Mouse (Mus musculus) forebrain, embryonic 15.5 days (tissue): ENCODE measurements at regions not wholly inside any gene's neighbourhood (a gene's known extent, or its start where the extent isn't known, plus 50 kb on each side); places are given as distances from the start of the nearest gene placed in this dataset.

Experiments
- ATAC-seq: fragments of 200-750 bp; cut with Nextera tagmentation; replicated peaks from 2 replicates; pipeline ENCODE4 v1.8.0; 2017; ENCODE audit warnings: mild to moderate bottlenecking, moderate TSS enrichment, moderate library complexity
- H3K27ac ChIP-seq: fragments of 300-500 bp; sonication (generic); replicated peaks from 2 replicates; pipeline ENCODE4 v1.5.1; 2015; ENCODE audit warnings: mild to moderate bottlenecking, inconsistent platforms
- H3K27me3 ChIP-seq: fragments of 300-500 bp; sonication (generic); 2 replicates; pipeline ENCODE4 v1.6.1; 2015; ENCODE audit warnings: inconsistent platforms
- H3K36me3 ChIP-seq: fragments of 300-500 bp; sonication (generic); 2 replicates; pipeline ENCODE4 v1.6.1; 2015; ENCODE audit warnings: mild to moderate bottlenecking, inconsistent platforms
- H3K4me1 ChIP-seq: fragments of 300-500 bp; sonication (generic); 2 replicates; pipeline ENCODE4 v1.6.1; 2015; ENCODE audit warnings: inconsistent platforms
- H3K4me2 ChIP-seq: fragments of 300-500 bp; sonication (generic); replicated peaks from 2 replicates; pipeline ENCODE4 v1.6.1; 2015; ENCODE audit warnings: mild to moderate bottlenecking, inconsistent platforms
- H3K4me3 ChIP-seq: fragments of 300-500 bp; sonication (generic); 2 replicates; pipeline ENCODE4 v1.5.1; 2015; ENCODE audit warnings: mild to moderate bottlenecking, inconsistent platforms
- H3K9ac ChIP-seq: fragments of 300-500 bp; sonication (generic); replicated peaks from 2 replicates; pipeline ENCODE4 v1.6.1; 2015; ENCODE audit warnings: mild to moderate bottlenecking, inconsistent platforms
- H3K9me3 ChIP-seq: fragments of 300-500 bp; sonication (generic); 2 replicates; pipeline ENCODE4 v1.6.1; 2016; ENCODE audit warnings: inconsistent platforms
- WGBS: fragments of 180-500 bp; shearing (Covaris S2); methylation state at CpG from one replicate; pipeline ENCODE4 v1.1.7; 2015; ENCODE audit warnings: mixed read lengths; 5-methylcytosine and 5-hydroxymethylcytosine counted together

GRCm38 (mm10) chr13:102319453-102319852 lies 373.9 kb upstream of the Cd180 start:
- ATAC-seq, result no peak
- H3K4me2 ChIP-seq, result no peak overlapping the region

DNA sequence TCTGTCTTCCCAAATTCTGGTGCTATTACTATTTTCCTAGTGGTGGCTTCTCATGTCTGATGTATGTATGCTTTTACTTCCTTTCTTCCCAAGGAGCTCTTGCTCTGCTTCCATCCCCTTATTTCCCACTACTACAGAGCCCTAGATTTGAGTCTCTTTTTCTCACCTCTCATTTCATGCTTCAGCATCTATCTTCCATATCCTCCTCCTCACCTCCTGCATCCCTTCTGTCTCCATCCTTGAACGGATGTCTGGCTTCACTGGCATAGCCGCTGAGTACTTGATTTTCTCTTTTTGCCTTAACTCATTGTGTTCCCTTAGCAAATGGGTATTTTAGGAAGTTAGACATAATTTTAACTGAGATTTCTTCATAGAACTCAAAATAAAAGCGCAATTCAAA lies 369.5 kb upstream of the Cd180 start:
- Histone ChIP-seq H3K27me3 (no peaks in the 10 kb centered on the region), H3K9me3 (no peaks in the 10 kb centered on the region), H3K27ac (no peak overlapping the region), H3K4me1 (no peaks in the 10 kb centered on the region), H3K4me3 (no peak overlapping the region), H3K4me2 (no peak overlapping the region), H3K9ac (no peak overlapping the region), H3K36me3 (no peaks in the 10 kb centered on the region)
- 94% methylated on average over 3 of the region's 3 CpGs for WGBS
- ATAC-seq, result no peak

More at GRCm38 (mm10) chr13:102319453-102319852, 373.9 kb upstream of the Cd180 start:
- Histone ChIP-seq H3K36me3 (no peaks in the 10 kb centered on the region), H3K9me3 (no peaks in the 10 kb centered on the region), H3K27me3 (no peaks in the 10 kb centered on the region), H3K4me3 (no peak overlapping the region), H3K27ac (no peak overlapping the region), H3K9ac (no peak overlapping the region), H3K4me1 (no peaks in the 10 kb centered on the region)
- whole genome bisulfite sequencing, result 85% methylated on average over 2 of the region's 2 CpGs

- H3K4me2 ChIP-seq, result no peak overlapping the region
- ATAC-seq, result no peak
- H3K9ac ChIP-seq, result no peak overlapping the region
- no peaks in the 10 kb centered on the region for H3K4me1 ChIP-seq
- H3K27me3 ChIP-seq, result no peaks in the 10 kb centered on the region
- 84% methylated on average over 2 of the region's 2 CpGs for WGBS
- no peak overlapping the region for H3K4me3 ChIP-seq
- no peak overlapping the region for H3K27ac ChIP-seq
- no peaks in the 10 kb centered on the region for H3K36me3 ChIP-seq
- no peaks in the 10 kb centered on the region for H3K9me3 ChIP-seq
These were observed 367.4 kb upstream of the Cd180 start for GRCm38 (mm10) chr13:102326003-102326402.

GRCm38 (mm10) chr13:102326544-102326943 lies 366.8 kb upstream of the Cd180 start:
- Histone ChIP-seq H3K9me3 (no peaks in the 10 kb centered on the region), H3K4me1 (no peaks in the 10 kb centered on the region), H3K9ac (no peak overlapping the region), H3K4me2 (no peak overlapping the region), H3K27me3 (no peaks in the 10 kb centered on the region), H3K36me3 (no peaks in the 10 kb centered on the region), H3K27ac (no peak overlapping the region), H3K4me3 (no peak overlapping the region)
- ATAC-seq, result no peak
- WGBS, result 71% methylated on average over 2 of the region's 2 CpGs

GRCm38 (mm10) chr13:102333667-102334066 lies 359.7 kb upstream of the Cd180 start:
- WGBS, result 50% methylated on average over 1 of the region's 1 CpGs
- no peaks in the 10 kb centered on the region for H3K9me3 ChIP-seq
- H3K4me3 ChIP-seq, result no peak overlapping the region
- H3K4me2 ChIP-seq, result no peak overlapping the region
- no peaks in the 10 kb centered on the region for H3K36me3 ChIP-seq
- no peak; the same call in 1 of the 2 replicates for ATAC-seq
- H3K9ac ChIP-seq, result no peak overlapping the region
- H3K27ac ChIP-seq, result no peak overlapping the region
- H3K4me1 ChIP-seq, result peaks cover 12% of the 10 kb centered on the region
- H3K27me3 ChIP-seq, result no peaks in the 10 kb centered on the region

- ATAC-seq, result peak; percentile 75
- Histone ChIP-seq H3K36me3 (no peaks in the 10 kb centered on the region), H3K4me2 (peak overlapping the region; percentile 35), H3K4me3 (no peak overlapping the region), H3K9ac (no peak overlapping the region), H3K4me1 (peaks cover 12% of the 10 kb centered on the region), H3K27me3 (no peaks in the 10 kb centered on the region), H3K9me3 (no peaks in the 10 kb centered on the region), H3K27ac (peak overlapping the region; percentile 51; the same call in 1 of the 2 replicates)
- 41% methylated on average over 13 of the region's 13 CpGs for WGBS
These were observed 359.2 kb upstream of the Cd180 start for GRCm38 (mm10) chr13:102334131-102334534.

DNA sequence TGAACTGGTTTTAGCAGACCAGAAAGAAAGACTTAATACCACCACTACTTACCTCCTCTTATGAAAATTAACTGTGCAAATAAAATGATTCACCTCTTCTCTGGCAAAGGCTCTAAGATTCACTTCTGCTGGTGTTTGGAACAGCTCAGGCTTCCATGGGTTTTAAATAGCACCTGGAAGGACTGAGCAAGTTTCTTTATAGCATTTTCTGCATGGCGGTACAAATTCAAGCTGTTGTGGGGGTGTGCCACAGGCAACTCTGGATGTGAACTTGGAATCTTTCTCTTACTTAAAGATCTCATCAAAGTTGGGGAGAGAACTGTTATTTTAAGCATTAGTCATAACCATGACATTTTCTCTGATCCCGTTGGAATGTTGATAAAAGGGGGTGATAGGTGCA lies 350.1 kb upstream of the Cd180 start:
- no peaks in the 10 kb centered on the region for H3K9me3 ChIP-seq
- H3K4me3 ChIP-seq, result no peak overlapping the region
- H3K9ac ChIP-seq, result no peak overlapping the region
- no peaks in the 10 kb centered on the region for H3K36me3 ChIP-seq
- H3K27ac ChIP-seq, result no peak overlapping the region
- H3K4me1 ChIP-seq, result peaks cover 3% of the 10 kb centered on the region; the same call in 1 of the 2 replicates
- no peak overlapping the region for H3K4me2 ChIP-seq
- no peaks in the 10 kb centered on the region for H3K27me3 ChIP-seq
- 93% methylated on average over 2 of the region's 2 CpGs for WGBS
- no peak for ATAC-seq

- peak; percentile 73 for ATAC-seq
- Histone ChIP-seq H3K4me3 (no peak overlapping the region), H3K36me3 (no peaks in the 10 kb centered on the region), H3K9ac (no peak overlapping the region), H3K4me1 (peaks cover 3% of the 10 kb centered on the region; the same call in 1 of the 2 replicates), H3K4me2 (no peak overlapping the region), H3K9me3 (no peaks in the 10 kb centered on the region), H3K27me3 (no peaks in the 10 kb centered on the region), H3K27ac (peak overlapping the region; percentile 38)
- 40% methylated on average over 5 of the region's 5 CpGs for WGBS
These were observed 348.6 kb upstream of the Cd180 start for GRCm38 (mm10) chr13:102344606-102345269.

DNA sequence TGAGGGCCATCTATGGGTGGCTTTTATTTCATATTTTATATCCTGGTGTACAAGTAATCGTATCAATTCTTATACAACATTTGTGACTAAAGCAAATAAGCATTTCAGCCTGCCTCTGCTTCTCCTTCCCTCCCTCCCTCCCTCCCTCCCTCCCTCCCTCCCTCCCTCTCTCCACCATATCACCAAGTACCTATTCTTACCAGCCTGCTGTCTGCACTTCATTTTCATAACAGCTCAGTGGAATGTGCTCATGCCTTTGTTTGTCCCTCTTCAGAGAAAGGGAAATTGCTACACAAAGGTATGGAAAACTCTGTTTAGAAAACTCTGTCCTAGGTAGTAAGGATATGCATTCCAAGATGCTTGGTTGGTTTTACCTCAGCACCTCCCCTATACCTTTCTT lies 343.9 kb upstream of the Cd180 start:
- no peak for ATAC-seq
- Histone ChIP-seq H3K9ac (no peak overlapping the region), H3K4me1 (peaks cover 2% of the 10 kb centered on the region; the same call in 1 of the 2 replicates), H3K4me3 (no peak overlapping the region), H3K27me3 (no peaks in the 10 kb centered on the region), H3K36me3 (no peaks in the 10 kb centered on the region), H3K9me3 (no peaks in the 10 kb centered on the region), H3K4me2 (no peak overlapping the region), H3K27ac (no peak overlapping the region)
- WGBS, result 100% methylated on average over 1 of the region's 1 CpGs

GRCm38 (mm10) chr13:102352073-102352854 lies 341.1 kb upstream of the Cd180 start:
- Histone ChIP-seq H3K36me3 (no peaks in the 10 kb centered on the region), H3K4me3 (no peak overlapping the region), H3K4me2 (no peak overlapping the region), H3K27me3 (no peaks in the 10 kb centered on the region), H3K4me1 (no peaks in the 10 kb centered on the region), H3K27ac (no peak overlapping the region), H3K9ac (no peak overlapping the region), H3K9me3 (no peaks in the 10 kb centered on the region)
- ATAC-seq, result no peak
- WGBS, result 56% methylated on average over 10 of the region's 10 CpGs

GRCm38 (mm10) chr13:102355569-102355968 lies 337.8 kb upstream of the Cd180 start:
- H3K27ac ChIP-seq, result no peak overlapping the region
- no peaks in the 10 kb centered on the region for H3K27me3 ChIP-seq
- 42% methylated on average over 1 of the region's 1 CpGs for WGBS
- H3K9ac ChIP-seq, result no peak overlapping the region
- H3K9me3 ChIP-seq, result no peaks in the 10 kb centered on the region
- H3K4me3 ChIP-seq, result no peak overlapping the region
- no peaks in the 10 kb centered on the region for H3K4me1 ChIP-seq
- no peak for ATAC-seq
- no peak overlapping the region for H3K4me2 ChIP-seq
- no peaks in the 10 kb centered on the region for H3K36me3 ChIP-seq

DNA sequence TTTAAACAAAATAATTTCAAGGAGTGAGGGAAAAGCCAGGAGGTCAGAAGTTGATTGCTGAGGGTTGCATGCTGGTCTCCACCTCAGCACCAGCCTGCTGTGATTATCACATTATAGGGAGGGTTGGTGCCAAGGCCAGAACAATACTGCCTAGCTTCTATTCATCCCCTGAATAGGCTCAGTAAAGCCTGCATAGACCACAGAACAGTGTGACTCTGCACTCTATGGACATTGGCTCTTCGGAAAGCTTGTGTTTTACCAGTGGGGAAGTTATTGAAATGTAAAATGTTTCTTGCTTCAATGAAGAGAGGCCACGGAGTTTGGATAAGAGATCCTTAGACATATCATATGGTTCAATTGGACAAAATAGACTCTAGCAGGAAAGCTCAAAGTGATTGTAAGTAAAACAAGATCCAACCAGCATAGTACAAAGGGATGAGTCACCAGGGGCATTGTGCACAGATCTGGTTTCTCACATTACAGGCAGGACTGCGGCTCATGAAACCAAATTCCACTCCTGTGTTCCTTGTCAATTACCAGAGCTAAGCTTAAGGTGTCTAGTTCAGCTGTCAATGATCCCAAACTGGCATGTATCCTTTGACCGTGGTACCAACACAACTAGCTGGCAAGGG lies 320.8 kb upstream of the Cd180 start:
- ATAC-seq, result 0 out of 2 replicates have a peak, but pooled peaks have one; percentile 70
- WGBS, result 18% methylated on average over 4 of the region's 4 CpGs

More for the DNA sequence above, 320.8 kb upstream of the Cd180 start:
- Histone ChIP-seq H3K4me3 (no peak overlapping the region), H3K27ac (no peak overlapping the region), H3K27me3 (no peaks in the 10 kb centered on the region), H3K9ac (no peak overlapping the region), H3K4me1 (no peaks in the 10 kb centered on the region), H3K36me3 (no peaks in the 10 kb centered on the region), H3K9me3 (no peaks in the 10 kb centered on the region), H3K4me2 (no peak overlapping the region)
